Mouse (Mus musculus) E14TG2a.4 (cell line): ENCODE measurements at regions not wholly inside any gene's neighbourhood (a gene's known extent, or its start where the extent isn't known, plus 50 kb on each side); places are given as distances from the start of the nearest gene placed in this dataset.
"Not testable (repeated sequence)": the region's sequence is repeated elsewhere in the genome, so short reads cannot be mapped to it uniquely, and the experiment has no call there.

Experiments used
- CTCF ChIP-seq: conservative IDR thresholded peaks from 2 replicates; pipeline ENCODE4 v1.5.1; 2014; ENCODE audit warnings: low read length
- POU5F1 ChIP-seq: IDR thresholded peaks from 2 replicates; pipeline ENCODE4 v1.6.1; 2014; ENCODE audit warnings: low read length, borderline replicate concordance

DNA sequence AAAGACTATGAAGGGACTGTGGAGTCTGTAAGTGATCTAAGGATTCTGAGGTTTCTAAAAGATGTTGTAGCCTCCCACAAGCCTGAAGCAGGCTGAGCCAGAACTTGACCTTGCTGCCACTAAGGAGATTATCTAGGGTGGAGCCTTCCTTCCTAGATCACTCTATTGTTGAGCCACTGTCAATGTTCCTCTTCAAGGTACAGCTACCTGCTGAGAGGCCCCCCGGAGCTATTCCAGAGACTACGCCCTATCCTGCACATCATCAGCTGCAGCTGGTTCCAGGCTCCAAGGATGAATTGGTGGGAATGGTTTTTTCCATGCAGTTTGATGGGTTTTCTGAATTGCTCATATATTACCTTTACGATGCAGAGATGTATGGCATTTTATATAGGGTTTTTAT lies 249.3 kb upstream of the Chordc1 start:
- TF ChIP-seq CTCF, POU5F1: not testable (repeated sequence)
